Mouse (Mus musculus): ENCODE data around the gene Pirb. TPM values are rescaled to one million over a fixed set of nuclear protein-coding genes. Genes with fewer than 3 reads are reported as not detected.

The Pirb gene
- total and polyA plus RNA-seq, 3 experiments = 2.2 to 6.7 (median 2.4) TPM

- intact Hi-C loops (cut with DNase I) = no loop called here
- 90% methylated on average over 31 of the region's 31 CpGs for WGBS
- Histone ChIP-seq H3K27ac (no peak overlapping the region), H3K27me3 (ENCODE audit: control insufficient read depth, insufficient read depth, low read length) (no peaks in the 10 kb centered on the region), H3K79me2 (replicated peaks; ENCODE audit: control insufficient read depth, insufficient read depth, low read length) (no peaks in the 10 kb centered on the region), H3K36me3 (ENCODE audit: control insufficient read depth, insufficient read depth, low read length) (no peaks in the 10 kb centered on the region), H3K4me1 (ENCODE audit: control insufficient read depth, insufficient read depth, low read length) (no peaks in the 10 kb centered on the region), H3K4me3 (no peak overlapping the region), H3K9ac (ENCODE audit: low read depth, low read length) (no peak overlapping the region)
- no peak for TF ChIP-seq POLR2A (IDR thresholded peaks at IDR 0.05; ENCODE audit: insufficient read depth, low read depth, low read length)
- DNase-seq = no peak
Observed at GRCm38 (mm10) chr7:3685400-3686187, 34.6 kb downstream of the Pirb start.

GRCm38 (mm10) chr7:3684698-3685097, 35.5 kb downstream of the Pirb start:
- Histone ChIP-seq H3K4me3 (no peak overlapping the region), H3K9ac (ENCODE audit: low read depth, low read length) (no peak overlapping the region), H3K79me2 (replicated peaks; ENCODE audit: control insufficient read depth, insufficient read depth, low read length) (no peaks in the 10 kb centered on the region), H3K27ac (no peak overlapping the region), H3K27me3 (ENCODE audit: control insufficient read depth, insufficient read depth, low read length) (no peaks in the 10 kb centered on the region), H3K4me1 (ENCODE audit: control insufficient read depth, insufficient read depth, low read length) (no peaks in the 10 kb centered on the region), H3K36me3 (ENCODE audit: control insufficient read depth, insufficient read depth, low read length) (no peaks in the 10 kb centered on the region)
- 88% methylated on average over 8 of the region's 8 CpGs for WGBS
- TF ChIP-seq POLR2A (IDR thresholded peaks at IDR 0.05; ENCODE audit: insufficient read depth, low read depth, low read length) (no peak), CTCF (IDR thresholded peaks at IDR 0.05) (no peak), EP300 (IDR thresholded peaks at IDR 0.05; ENCODE audit: insufficient read depth, low read depth, low read length) (no peak)
- intact Hi-C loops (cut with DNase I) = no loop called here
- no peak for DNase-seq

- DNase-seq = no peak
- no peak for TF ChIP-seq POLR2A (IDR thresholded peaks at IDR 0.05; ENCODE audit: insufficient read depth, low read depth, low read length)
- TF ChIP-seq EP300 (IDR thresholded peaks at IDR 0.05; ENCODE audit: insufficient read depth, low read depth, low read length) = no peak
- no peak for TF ChIP-seq CTCF (IDR thresholded peaks at IDR 0.05)
- Histone ChIP-seq H3K9ac (ENCODE audit: low read depth, low read length) (no peak overlapping the region), H3K4me1 (ENCODE audit: control insufficient read depth, insufficient read depth, low read length) (no peaks in the 10 kb centered on the region), H3K27ac (no peak overlapping the region), H3K36me3 (ENCODE audit: control insufficient read depth, insufficient read depth, low read length) (no peaks in the 10 kb centered on the region), H3K79me2 (replicated peaks; ENCODE audit: control insufficient read depth, insufficient read depth, low read length) (no peaks in the 10 kb centered on the region), H3K4me3 (no peak overlapping the region), H3K27me3 (ENCODE audit: control insufficient read depth, insufficient read depth, low read length) (no peaks in the 10 kb centered on the region)
- intact Hi-C loops (cut with DNase I) = no loop called here
- 87% methylated on average over 10 of the region's 10 CpGs for WGBS
Observed at GRCm38 (mm10) chr7:3683908-3684550, 36.2 kb downstream of the Pirb start.

- WGBS = 60% methylated on average over 9 of the region's 9 CpGs
- no peak for DNase-seq
- Histone ChIP-seq H3K4me1 (ENCODE audit: control insufficient read depth, insufficient read depth, low read length) (no peaks in the 10 kb centered on the region), H3K27me3 (ENCODE audit: control insufficient read depth, insufficient read depth, low read length) (no peaks in the 10 kb centered on the region), H3K79me2 (replicated peaks; ENCODE audit: control insufficient read depth, insufficient read depth, low read length) (no peaks in the 10 kb centered on the region), H3K27ac (no peak within 1 kb of the TSS), H3K36me3 (ENCODE audit: control insufficient read depth, insufficient read depth, low read length) (no peaks in the 10 kb centered on the region), H3K9ac (ENCODE audit: low read depth, low read length) (no peak within 1 kb of the TSS), H3K4me3 (no peak within 1 kb of the TSS)
- intact Hi-C loops (cut with DNase I) = loop anchor here (5.0 kb wide), 1 partner anchor 70 kb away; no protein-coding TSS in a partner anchor
- TF ChIP-seq POLR2A (IDR thresholded peaks at IDR 0.05; ENCODE audit: insufficient read depth, low read depth, low read length) = no peak
Observed at GRCm38 (mm10) chr7:3677342-3677741, 42.8 kb downstream of the Pirb start, which contains the start of gene Tmc4. Gene Tmc4 (minus strand): TSS chr7:3677553.

- intact Hi-C loops (cut with DNase I) = loop anchor here (5.0 kb wide), 1 partner anchor 69 kb away; no protein-coding TSS in a partner anchor
- Histone ChIP-seq H3K36me3 (ENCODE audit: control insufficient read depth, insufficient read depth, low read length) (no peaks in the 10 kb centered on the region), H3K4me3 (no peak overlapping the region), H3K79me2 (replicated peaks; ENCODE audit: control insufficient read depth, insufficient read depth, low read length) (no peaks in the 10 kb centered on the region), H3K9ac (ENCODE audit: low read depth, low read length) (no peak overlapping the region), H3K27me3 (ENCODE audit: control insufficient read depth, insufficient read depth, low read length) (no peaks in the 10 kb centered on the region), H3K27ac (no peak overlapping the region), H3K4me1 (ENCODE audit: control insufficient read depth, insufficient read depth, low read length) (no peaks in the 10 kb centered on the region)
- WGBS = 84% methylated on average over 12 of the region's 12 CpGs
- TF ChIP-seq POLR2A (IDR thresholded peaks at IDR 0.05; ENCODE audit: insufficient read depth, low read depth, low read length) (no peak), CTCF (IDR thresholded peaks at IDR 0.05) (no peak), EP300 (IDR thresholded peaks at IDR 0.05; ENCODE audit: insufficient read depth, low read depth, low read length) (no peak)
- DNase-seq = no peak
Observed at GRCm38 (mm10) chr7:3676371-3676770, 43.8 kb downstream of the Pirb start.

- H3K27ac ChIP-seq = no peak overlapping the region
- H3K4me1 ChIP-seq (ENCODE audit: control insufficient read depth, insufficient read depth, low read length) = no peaks in the 10 kb centered on the region
- no peaks in the 10 kb centered on the region for H3K79me2 ChIP-seq (replicated peaks; ENCODE audit: control insufficient read depth, insufficient read depth, low read length)
- H3K4me3 ChIP-seq = no peak overlapping the region
- DNase-seq = no peak
- intact Hi-C loops (cut with DNase I) = loop anchor here (5.0 kb wide), 1 partner anchor 68 kb away; no protein-coding TSS in a partner anchor
- TF ChIP-seq CTCF (IDR thresholded peaks at IDR 0.05) (no peak), EP300 (IDR thresholded peaks at IDR 0.05; ENCODE audit: insufficient read depth, low read depth, low read length) (no peak), POLR2A (IDR thresholded peaks at IDR 0.05; ENCODE audit: insufficient read depth, low read depth, low read length) (no peak)
- WGBS = 80% methylated on average over 3 of the region's 3 CpGs
- H3K9ac ChIP-seq (ENCODE audit: low read depth, low read length) = no peak overlapping the region
- H3K27me3 ChIP-seq (ENCODE audit: control insufficient read depth, insufficient read depth, low read length) = no peaks in the 10 kb centered on the region
- no peaks in the 10 kb centered on the region for H3K36me3 ChIP-seq (ENCODE audit: control insufficient read depth, insufficient read depth, low read length)
Observed at GRCm38 (mm10) chr7:3675228-3675548, 45.0 kb downstream of the Pirb start.
